Mouse (Mus musculus) CH12.LX (cell line): ENCODE results near the gene Prelid3b. TPM values are rescaled to one million over a fixed set of nuclear protein-coding genes. Genes with fewer than 3 reads are reported as not detected.

Experiments
- DNase-seq: peaks from one replicate; pipeline ENCODE4 v3.0.0-alpha.2; 2013; ENCODE audit errors: extremely low read depth
- H3K27ac ChIP-seq: 2 replicates; pipeline ENCODE4 v1.5.1; 2012; ENCODE audit warnings: low read depth, mild to moderate bottlenecking, control low read depth, moderate library complexity; ENCODE audit not compliant: insufficient read depth
- H3K27me3 ChIP-seq: replicated peaks from 2 replicates; pipeline ENCODE3; 2012; ENCODE audit warnings: inconsistent platforms
- H3K36me3 ChIP-seq, 2 experiments: replicated peaks in 1 of 2; 2 replicates each; pipeline versions ENCODE3 to v1.6.1; 2012; ENCODE audit warnings: inconsistent platforms in 1 of 2, low read length in 1 of 2, mild to moderate bottlenecking in 1 of 2, mixed read lengths in 1 of 2, moderate library complexity in 1 of 2; ENCODE audit not compliant: control insufficient read depth in 1 of 2, insufficient read depth in 1 of 2
- H3K4me1 ChIP-seq, 2 experiments: 2 replicates each; pipeline ENCODE4 v1.6.1; 2012; ENCODE audit warnings: inconsistent platforms in 1 of 2, moderate library complexity in 1 of 2; ENCODE audit not compliant: insufficient read depth in 2 of 2, control insufficient read depth in 1 of 2
- H3K4me2 ChIP-seq: 2 replicates; pipeline ENCODE4 v1.6.1; 2012; ENCODE audit warnings: low read depth, mild to moderate bottlenecking, control low read depth; ENCODE audit not compliant: poor library complexity, insufficient read depth, severe bottlenecking
- H3K4me3 ChIP-seq, 3 experiments: fragments of 150-350 bp in 1 of 3; sonication (generic) in 1 of 3; replicated peaks in 1 of 3; 2 replicates each; pipeline versions ENCODE3 to v1.5.1; 2011 to 2012; ENCODE audit warnings: low read depth in 2 of 3, low read length in 2 of 3, mild to moderate bottlenecking in 2 of 3, moderate library complexity in 2 of 3, control low read depth in 1 of 3, improper control_type of control experiment in 1 of 3, inconsistent platforms in 1 of 3, mixed read lengths in 1 of 3; ENCODE audit not compliant: poor library complexity in 1 of 3
- H3K79me2 ChIP-seq: replicated peaks from 2 replicates; pipeline ENCODE4 v1.6.1; 2012; ENCODE audit warnings: mild to moderate bottlenecking, moderate library complexity; ENCODE audit not compliant: control insufficient read depth, poor library complexity, insufficient read depth, severe bottlenecking; ENCODE audit errors: extremely low read depth
- H3K9ac ChIP-seq: 2 replicates; pipeline ENCODE4 v1.6.1; 2012; ENCODE audit warnings: low read depth, mild to moderate bottlenecking, control low read depth, moderate library complexity; ENCODE audit not compliant: insufficient read depth
- H3K9me3 ChIP-seq: replicated peaks from 2 replicates; pipeline ENCODE3; 2012; ENCODE audit warnings: low read length, inconsistent platforms, mixed read lengths
- BHLHE40 ChIP-seq: IDR thresholded peaks from 2 replicates; pipeline ENCODE4 v1.6.1; 2011; ENCODE audit warnings: mild to moderate bottlenecking, low read depth, low read length, improper control_type of control experiment
- CHD2 ChIP-seq: IDR thresholded peaks from 2 replicates; pipeline ENCODE4 v1.6.1; 2011; ENCODE audit warnings: low read length, improper control_type of control experiment
- E2F4 ChIP-seq: IDR thresholded peaks from 2 replicates; pipeline ENCODE4 v1.6.1; 2011; ENCODE audit warnings: low read depth, low read length, improper control_type of control experiment; ENCODE audit not compliant: insufficient replicate concordance
- ELF1 ChIP-seq: IDR thresholded peaks from 2 replicates; pipeline ENCODE4 v1.6.1; 2014; ENCODE audit warnings: low read depth, mild to moderate bottlenecking, inconsistent platforms, low read length, improper control_type of control experiment
- EP300 ChIP-seq: IDR thresholded peaks from 2 replicates; pipeline ENCODE4 v1.6.1; 2011; ENCODE audit warnings: low read length, improper control_type of control experiment
- ETS1 ChIP-seq: conservative IDR thresholded peaks from 2 replicates; pipeline ENCODE4 v1.6.1; 2012; ENCODE audit warnings: low read depth, mild to moderate bottlenecking, inconsistent platforms, low read length, improper control_type of control experiment, moderate library complexity
- GABPA ChIP-seq: IDR thresholded peaks from 2 replicates; pipeline ENCODE4 v1.6.1; 2012; ENCODE audit warnings: low read depth, low read length, improper control_type of control experiment, inconsistent platforms; ENCODE audit not compliant: insufficient replicate concordance
- HCFC1 ChIP-seq: IDR thresholded peaks from 2 replicates; pipeline ENCODE4 v1.6.1; 2012; ENCODE audit warnings: low read depth, mild to moderate bottlenecking, inconsistent platforms, low read length, improper control_type of control experiment
- JUN ChIP-seq: IDR thresholded peaks from 2 replicates; pipeline ENCODE4 v1.6.1; 2011; ENCODE audit warnings: low read depth, mild to moderate bottlenecking, low read length, improper control_type of control experiment, moderate library complexity; ENCODE audit not compliant: insufficient read depth
- JUND ChIP-seq: conservative IDR thresholded peaks from 2 replicates; pipeline ENCODE4 v1.6.1; 2011; ENCODE audit warnings: low read depth, low read length, improper control_type of control experiment
- MAFK ChIP-seq: IDR thresholded peaks from 2 replicates; pipeline ENCODE4 v1.6.1; 2011; ENCODE audit warnings: low read length, improper control_type of control experiment; ENCODE audit not compliant: insufficient replicate concordance
- MAX ChIP-seq: IDR thresholded peaks from 2 replicates; pipeline ENCODE4 v1.6.1; 2011; ENCODE audit warnings: low read length, improper control_type of control experiment
- MAZ ChIP-seq: IDR thresholded peaks from 2 replicates; pipeline ENCODE4 v1.6.1; 2012; ENCODE audit warnings: low read depth, mild to moderate bottlenecking, inconsistent platforms, low read length, improper control_type of control experiment, moderate library complexity
- MXI1 ChIP-seq: IDR thresholded peaks from 2 replicates; pipeline ENCODE4 v1.6.1; 2011; ENCODE audit warnings: mild to moderate bottlenecking, low read depth, low read length, improper control_type of control experiment
- MYC ChIP-seq: IDR thresholded peaks from 2 replicates; pipeline ENCODE4 v1.6.1; 2011; ENCODE audit warnings: low read depth, mild to moderate bottlenecking, improper control_type of control experiment, low read length
- NELFE ChIP-seq: IDR thresholded peaks from 2 replicates; pipeline ENCODE4 v1.6.1; 2011; ENCODE audit warnings: low read depth, low read length, improper control_type of control experiment
- NRF1 ChIP-seq: IDR thresholded peaks from 2 replicates; pipeline ENCODE4 v1.6.1; 2014; ENCODE audit warnings: low read depth, mild to moderate bottlenecking, inconsistent platforms, low read length, improper control_type of control experiment, moderate library complexity
- PAX5 ChIP-seq: IDR thresholded peaks from 2 replicates; pipeline ENCODE4 v1.6.1; 2012; ENCODE audit warnings: low read length, inconsistent platforms, mixed read lengths
- POLR2A ChIP-seq: IDR thresholded peaks from 2 replicates; pipeline ENCODE4 v1.6.1; 2011; ENCODE audit warnings: low read depth, mild to moderate bottlenecking, improper control_type of control experiment, low read length
- SIN3A ChIP-seq: IDR thresholded peaks from 2 replicates; pipeline ENCODE4 v1.6.1; 2012; ENCODE audit warnings: low read length, improper control_type of control experiment, inconsistent platforms
- SMC3 ChIP-seq: IDR thresholded peaks from 2 replicates; pipeline ENCODE4 v1.6.1; 2011; ENCODE audit warnings: low read depth, low read length, improper control_type of control experiment
- TBP ChIP-seq: conservative IDR thresholded peaks from 2 replicates; pipeline ENCODE4 v1.6.1; 2011; ENCODE audit warnings: low read depth, low read length, improper control_type of control experiment
- TCF12 ChIP-seq: IDR thresholded peaks from 2 replicates; pipeline ENCODE4 v1.6.1; 2014; ENCODE audit warnings: low read depth, mild to moderate bottlenecking, inconsistent platforms, low read length, improper control_type of control experiment
- UBTF ChIP-seq: IDR thresholded peaks from 2 replicates; pipeline ENCODE4 v1.6.1; 2012; ENCODE audit warnings: low read depth, mild to moderate bottlenecking, inconsistent platforms, low read length, improper control_type of control experiment, moderate library complexity
- USF1 ChIP-seq: IDR thresholded peaks from 2 replicates; pipeline ENCODE4 v1.6.1; 2014; ENCODE audit warnings: low read depth, mild to moderate bottlenecking, inconsistent platforms, low read length, improper control_type of control experiment
- ZC3H11A ChIP-seq: IDR thresholded peaks from 2 replicates; pipeline ENCODE4 v1.6.1; 2012; ENCODE audit warnings: low read depth, mild to moderate bottlenecking, inconsistent platforms, low read length, improper control_type of control experiment
- ZKSCAN1 ChIP-seq: IDR thresholded peaks from 2 replicates; pipeline ENCODE4 v1.6.1; 2012; ENCODE audit warnings: low read depth, inconsistent platforms, low read length, improper control_type of control experiment, borderline replicate concordance
- ZMIZ1 ChIP-seq: IDR thresholded peaks from 2 replicates; pipeline ENCODE4 v1.6.1; 2012; ENCODE audit warnings: low read depth, mild to moderate bottlenecking, inconsistent platforms, low read length, improper control_type of control experiment
- dilution Hi-C: fragments of 300-500 bp; cut with MboI; formaldehyde crosslinking; loops from 2 replicates; pipeline ENCODE4 v1.14.3; 2020; ENCODE audit warnings: low sequenced_read_pairs; ENCODE audit not compliant: extremely low pct_unique_long_range_greater_than_20kb, extremely low pct_ligation_motif_present
- in situ Hi-C: fragments of 300-500 bp; cut with MboI; formaldehyde crosslinking; loops from 3 replicates; pipeline ENCODE4 v1.14.3; 2019; ENCODE audit warnings: low sequenced_read_pairs, low pct_ligation_motif_present, low pct_unique_long_range_greater_than_20kb, mixed read lengths
- polyA plus RNA-seq: library from polyadenylated mRNA; unstranded; fragments of >175 nt; gene quantifications from 2 replicates; pipeline ENCODE4 v1.2.1, GENCODE M21; 2012; ENCODE audit warnings: low read depth; ENCODE audit not compliant: insufficient read length
- total RNA-seq, 2 experiments: library from RNA; depleted of rRNA; stranded (reverse); fragments of 300-350 nt in 1 of 2; fragments of >200 nt in 1 of 2; gene quantifications; 2 replicates each; pipeline ENCODE4 v1.2.3; 2012 to 2014

The Prelid3b gene
- total and polyA plus RNA-seq, 3 experiments = 90.3 to 187 (median 179) TPM

DNA sequence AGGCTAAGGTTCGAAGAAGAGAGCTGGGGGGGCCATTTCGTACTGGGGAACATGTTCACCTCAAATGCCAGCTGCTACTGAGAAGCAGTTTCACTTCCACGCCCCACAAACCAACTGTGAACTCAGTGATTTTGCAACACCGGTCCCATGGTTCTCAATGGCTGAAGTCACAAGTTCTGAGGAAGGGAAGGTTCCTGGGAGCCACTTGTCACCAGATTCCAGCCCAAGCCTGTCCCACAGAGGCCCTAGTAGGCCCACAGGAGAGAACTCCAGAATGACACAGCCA, 35.2 kb downstream of the Prelid3b start (continued):
- TF ChIP-seq TBP (no peak), SIN3A (peak; percentile 49; the same call in 1 of the 2 replicates), ETS1 (no peak), ZMIZ1 (no peak), PAX5 (no peak), UBTF (no peak), CHD2 (no peak), ELF1 (no peak), MAX (no peak), HCFC1 (no peak)

DNA sequence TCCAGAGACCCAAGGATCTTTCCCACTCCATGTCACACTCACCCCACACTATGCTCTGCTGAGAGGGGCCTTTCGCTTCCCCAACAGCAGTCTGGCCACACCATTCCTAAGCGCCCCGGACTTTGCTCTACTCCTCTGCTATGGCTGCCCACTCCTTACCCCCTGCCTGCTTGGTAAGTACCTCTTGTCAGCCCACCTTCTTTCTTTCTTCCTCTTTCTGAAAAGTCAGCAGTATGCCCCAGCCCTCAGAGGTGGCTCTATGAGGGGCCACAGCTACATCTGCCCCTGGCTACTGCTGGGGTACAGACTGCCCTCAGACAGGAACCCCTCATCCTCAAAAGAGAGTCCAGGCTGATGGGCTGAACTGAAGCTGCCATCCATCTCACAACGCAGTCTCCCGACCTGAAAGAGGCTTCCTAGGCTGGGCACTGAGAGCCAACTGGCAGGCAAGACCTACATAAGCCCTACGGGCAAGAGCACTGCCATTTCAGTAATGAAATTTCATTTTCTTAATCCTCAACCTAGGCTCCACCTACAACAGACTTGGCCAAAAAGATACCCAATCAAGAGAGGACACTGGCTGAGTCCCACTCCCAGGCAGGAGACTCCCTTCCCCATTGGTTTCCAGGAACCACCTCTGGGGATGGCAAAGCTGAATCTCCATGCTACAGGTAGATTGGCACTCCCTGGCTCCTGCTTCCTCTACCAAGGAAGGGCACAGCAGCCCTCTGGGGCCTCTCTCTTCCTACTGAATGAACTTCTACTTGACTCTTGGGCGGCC, 35.8 kb downstream of the Prelid3b start:
- no peak for DNase-seq
- no peak for TF ChIP-seq MAZ
- TF ChIP-seq POLR2A = no peak
- Histone ChIP-seq H3K79me2 (peaks cover 29% of the 10 kb centered on the region), H3K9ac (peak overlapping the region; percentile 61), H3K27ac (peak overlapping the region; percentile 20), H3K36me3 (peaks cover 33 to 46% of the 10 kb centered on the region in 2 experiments), H3K4me2 (peak overlapping the region; percentile 67), H3K4me3 (peak overlapping the region; percentile 73 to 97 (median 96)), H3K9me3 (no peaks in the 10 kb centered on the region), H3K4me1 (peaks cover 27 to 65% of the 10 kb centered on the region in 2 experiments), H3K27me3 (no peaks in the 10 kb centered on the region)
- in situ Hi-C loops = no loop called here
- dilution Hi-C loops = no loop called here

DNA sequence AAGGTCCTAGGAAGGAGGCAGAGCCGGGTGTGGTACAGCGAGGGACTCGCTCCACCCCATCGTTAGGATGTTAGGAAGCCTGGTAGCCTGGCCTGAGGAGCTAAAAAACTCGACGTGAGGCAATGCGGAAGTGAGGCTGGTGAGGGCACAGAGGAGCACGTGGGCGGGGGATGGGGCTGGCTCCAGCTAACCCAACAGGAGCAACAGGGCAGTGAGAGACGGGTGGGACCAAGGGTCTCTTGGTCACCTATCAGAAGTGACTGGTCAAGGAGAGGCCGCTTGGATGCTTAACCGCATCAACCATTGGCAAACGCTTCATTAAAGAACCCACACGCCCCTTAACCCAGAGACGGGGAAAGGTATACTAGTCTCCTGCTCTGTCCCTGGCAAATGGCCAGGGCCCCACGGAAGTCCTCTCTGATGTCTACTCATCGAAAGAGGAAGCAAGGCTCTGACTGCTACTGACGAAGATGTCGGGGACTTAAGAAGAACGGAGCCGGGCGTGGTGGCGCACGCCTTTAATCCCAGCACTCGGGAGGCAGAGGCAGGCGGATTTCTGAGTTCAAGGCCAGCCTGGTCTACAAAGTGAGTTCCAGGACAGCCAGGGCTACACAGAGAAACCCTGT, 36.7 kb downstream of the Prelid3b start:
- H3K4me3 ChIP-seq = no peak overlapping the region
- H3K79me2 ChIP-seq = peaks cover 29% of the 10 kb centered on the region
- in situ Hi-C loops = no loop called here
- dilution Hi-C loops = no loop called here
- H3K9ac ChIP-seq = no peak overlapping the region
- H3K4me2 ChIP-seq = no peak overlapping the region
- no peaks in the 10 kb centered on the region for H3K27me3 ChIP-seq
- H3K36me3 ChIP-seq = peaks cover 35 to 54% of the 10 kb centered on the region in 2 experiments
- peak overlapping the region; percentile 11; the same call in 1 of the 2 replicates for H3K27ac ChIP-seq
- no peaks in the 10 kb centered on the region for H3K9me3 ChIP-seq
- DNase-seq = no peak
- peaks cover 21 to 59% of the 10 kb centered on the region in 2 experiments for H3K4me1 ChIP-seq
- TF ChIP-seq ZKSCAN1 (no peak), TBP (no peak), JUN (no peak), MYC (peak; percentile 90), BHLHE40 (0 out of 2 replicates have a peak, but pooled peaks have one; percentile 42), UBTF (no peak), ELF1 (peak; percentile 52; the same call in 1 of the 2 replicates), NRF1 (no peak), ZC3H11A (no peak), USF1 (no peak), MAZ (no peak), GABPA (no peak), MAFK (no peak), E2F4 (no peak), JUND (no peak), TCF12 (no peak), EP300 (no peak), ZMIZ1 (no peak), MXI1 (no peak), SIN3A (peak; percentile 26; the same call in 1 of the 2 replicates), CHD2 (no peak), POLR2A (peak; percentile 15; the same call in 1 of the 2 replicates), SMC3 (no peak), NELFE (no peak)
